Mouse (Mus musculus): Measurements from ENCODE around the gene Jdp2.
"Not testable (repeated sequence)": the region's sequence is repeated elsewhere in the genome, so short reads cannot be mapped to it uniquely, and the experiment has no call there.

Gene Jdp2

DNA sequence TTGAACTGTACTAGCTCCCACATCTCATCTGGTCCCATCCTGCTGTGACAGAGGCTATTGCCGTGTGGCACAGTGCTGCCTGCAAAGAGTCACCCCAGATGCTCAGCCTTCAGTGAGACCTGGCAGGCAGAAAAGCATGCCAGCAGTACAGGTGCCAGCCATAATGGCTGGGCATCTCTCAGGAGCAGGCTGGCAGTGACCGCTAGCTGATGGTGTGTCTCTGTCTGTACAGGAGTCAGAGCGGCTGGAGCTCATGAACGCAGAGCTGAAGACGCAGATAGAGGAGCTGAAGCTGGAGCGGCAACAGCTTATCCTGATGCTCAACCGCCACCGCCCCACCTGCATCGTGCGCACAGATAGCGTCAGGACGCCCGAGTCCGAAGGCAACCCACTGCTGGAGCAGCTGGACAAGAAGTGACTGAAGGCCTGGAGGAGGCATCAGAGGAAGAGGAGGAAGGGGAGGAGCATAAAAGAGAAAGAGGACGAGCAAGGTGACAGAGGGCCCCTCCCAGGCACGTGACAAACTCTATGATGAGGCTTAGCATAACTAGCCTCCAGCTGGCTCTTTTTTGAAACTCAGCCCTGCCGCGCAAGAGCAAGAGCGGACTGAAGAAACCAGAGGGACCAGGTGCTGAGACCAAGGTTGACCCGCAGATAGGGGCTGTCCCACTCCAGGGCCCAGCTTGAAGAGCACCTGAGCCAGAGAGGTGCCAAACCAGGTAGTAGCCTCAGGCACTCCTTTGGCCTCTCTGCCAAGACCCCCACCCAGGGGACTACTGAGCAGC, 39.9 kb downstream of the Jdp2 start:
- DNase-seq (ENCODE audit: low spot score in 2 of 2): no peak

DNA sequence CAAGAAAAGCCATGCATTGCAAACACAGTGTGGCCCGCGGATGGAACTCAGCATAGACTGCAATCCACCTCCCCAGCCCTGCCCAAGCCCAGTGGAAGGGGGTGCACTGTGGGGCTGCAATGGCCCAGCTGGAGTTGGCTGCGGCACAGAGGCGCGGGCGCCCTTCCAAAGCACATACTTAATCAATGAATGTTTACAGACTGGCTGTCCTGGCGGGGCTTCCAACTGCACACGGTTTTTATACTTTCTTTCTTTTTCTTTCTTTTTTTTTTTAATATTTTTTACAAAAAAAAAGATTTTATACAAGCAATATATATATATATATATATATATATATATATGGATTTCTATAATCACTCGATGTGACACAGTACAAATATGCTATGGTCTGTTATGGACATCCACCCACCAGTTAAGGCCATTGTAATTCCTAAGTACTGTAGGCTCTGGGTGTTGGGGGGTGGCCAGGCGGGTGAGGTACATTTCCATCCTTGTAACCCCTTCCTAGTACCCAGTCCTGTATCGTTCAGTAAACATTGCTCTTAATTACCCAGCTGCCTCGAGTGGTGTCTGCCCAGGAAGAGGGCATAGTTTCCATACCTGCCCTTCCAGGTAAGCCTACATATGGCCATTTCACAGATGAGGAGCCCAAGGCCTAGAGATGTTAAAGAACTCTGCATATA, 40.6 kb downstream of the Jdp2 start:
- peak; percentile 41 to 78 for DNase-seq (ENCODE audit: low spot score in 2 of 2)

- DNase-seq (ENCODE audit: low spot score in 2 of 2): no peak
These were observed 42.2 kb downstream of the Jdp2 start for GRCm38 (mm10) chr12:85640852-85641563.

DNA sequence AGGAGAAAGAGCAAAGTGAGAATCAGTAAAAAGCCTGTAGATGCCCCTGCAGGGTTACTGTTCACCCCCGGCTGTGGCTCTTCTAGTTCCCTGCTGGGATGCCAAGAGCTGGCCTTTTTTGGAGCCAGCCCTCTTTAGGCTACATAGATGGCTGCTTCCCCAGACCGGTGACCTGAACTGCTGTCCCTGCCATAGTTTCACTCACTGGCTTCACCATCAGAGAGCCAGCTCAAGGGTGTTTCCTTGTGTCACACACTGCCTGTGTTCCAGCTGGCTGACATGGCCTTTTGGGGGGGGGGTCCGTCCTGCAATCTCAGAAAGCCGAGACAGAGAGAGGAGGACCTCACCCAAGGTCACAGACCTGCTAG, 42.7 kb downstream of the Jdp2 start:
- no peak for DNase-seq (ENCODE audit: low spot score in 2 of 2)

GRCm38 (mm10) chr12:85643735-85644134, 44.9 kb downstream of the Jdp2 start:
- peak in 1 of 2 experiments; percentile 11 for DNase-seq (ENCODE audit: low spot score in 2 of 2)

DNA sequence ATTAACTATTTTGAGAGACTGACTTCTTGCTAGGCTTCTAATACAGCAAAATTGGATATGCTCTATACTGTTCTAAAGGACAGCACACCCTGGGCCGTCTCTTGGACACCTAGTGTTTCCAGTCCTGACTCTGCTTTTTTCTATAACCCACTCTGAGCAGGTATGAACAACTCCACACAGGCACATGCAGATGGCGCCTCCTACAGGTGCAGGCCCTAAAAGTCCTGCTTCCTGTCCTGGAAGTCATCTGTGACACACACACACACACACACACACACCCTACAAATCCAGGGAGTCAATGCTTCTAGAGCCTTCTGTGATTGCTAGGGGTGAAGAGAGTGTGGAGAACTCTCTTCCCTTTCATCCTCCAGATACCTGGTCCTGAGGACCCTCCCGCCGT, 46.8 kb downstream of the Jdp2 start:
- peak in 1 of 2 experiments; percentile 26 for DNase-seq (ENCODE audit: low spot score in 2 of 2)

- DNase-seq (ENCODE audit: low spot score in 2 of 2): peak in 1 of 2 experiments; percentile 29
These were observed 48.5 kb downstream of the Jdp2 start for GRCm38 (mm10) chr12:85647346-85647745.

GRCm38 (mm10) chr12:85647955-85648354, 49.1 kb downstream of the Jdp2 start:
- DNase-seq (ENCODE audit: low spot score in 2 of 2): no peak

DNA sequence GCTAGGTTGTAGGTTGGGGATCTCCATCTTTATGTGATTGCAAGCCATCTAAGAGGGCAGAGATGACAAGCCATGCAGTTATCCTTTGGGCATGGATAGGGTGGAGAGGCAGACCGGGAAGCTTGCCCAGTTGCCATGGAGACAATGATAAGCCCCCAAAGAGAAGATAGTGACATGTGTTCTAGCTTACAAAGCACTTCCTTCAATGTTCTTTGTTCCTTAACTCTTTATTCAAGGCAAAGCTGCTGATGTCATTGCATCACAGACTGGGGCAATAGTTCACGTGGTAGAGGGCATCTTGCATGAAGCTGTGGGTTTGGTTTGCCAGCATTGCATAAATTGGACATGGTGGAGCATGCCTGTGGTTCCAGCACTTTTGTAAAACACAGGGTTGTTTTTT, 60.5 kb downstream of the Jdp2 start:
- DNase-seq (ENCODE audit: low spot score in 2 of 2): no peak

DNA sequence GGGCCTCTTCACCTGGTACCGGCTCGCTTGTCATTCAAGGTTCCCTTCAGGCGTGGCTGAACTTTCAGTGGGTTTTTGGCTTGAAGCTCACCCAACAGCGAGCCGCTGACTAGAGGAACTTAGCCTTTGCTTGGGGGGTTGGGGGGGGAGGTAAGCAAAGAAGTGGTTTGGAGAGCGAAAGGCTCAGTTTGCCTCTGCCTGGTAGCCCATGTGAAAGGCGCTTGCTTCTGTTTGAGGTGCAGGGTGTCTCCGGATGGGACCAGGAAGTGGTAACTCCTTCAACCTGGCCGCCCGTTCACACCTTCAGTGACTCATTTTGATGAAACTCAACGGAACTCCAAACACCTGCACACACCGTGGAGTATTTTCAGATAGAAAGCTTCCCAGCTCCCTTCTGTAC, 62.0 kb downstream of the Jdp2 start:
- DNase-seq (ENCODE audit: low spot score in 2 of 2): no peak

GRCm38 (mm10) chr12:85662232-85662631, 63.4 kb downstream of the Jdp2 start:
- not testable (repeated sequence) for DNase-seq (ENCODE audit: low spot score in 2 of 2)

DNA sequence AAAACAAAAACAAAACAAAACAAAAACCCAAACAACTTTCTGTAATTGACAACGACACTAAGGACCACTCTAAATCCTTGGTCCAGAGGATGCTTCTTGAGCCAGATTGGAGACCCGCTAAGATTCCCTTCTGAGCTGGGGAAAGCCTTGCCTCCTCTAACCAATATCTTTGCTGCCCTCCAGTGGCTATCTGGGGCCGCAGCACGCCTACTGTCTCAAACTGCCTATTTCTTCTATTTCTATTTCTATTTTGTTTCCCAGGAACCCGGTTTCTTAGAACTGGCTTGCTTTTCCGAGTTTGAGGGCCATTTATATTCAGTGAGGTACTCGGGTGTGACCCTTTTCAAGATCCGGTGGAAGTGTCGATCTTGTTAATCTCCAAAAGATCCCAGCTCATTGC, 64.1 kb downstream of the Jdp2 start:
- peak; percentile 61 to 72 for DNase-seq (ENCODE audit: low spot score in 2 of 2)

GRCm38 (mm10) chr12:85666112-85666511, 67.3 kb downstream of the Jdp2 start:
- DNase-seq (ENCODE audit: low spot score in 2 of 2): no peak

DNA sequence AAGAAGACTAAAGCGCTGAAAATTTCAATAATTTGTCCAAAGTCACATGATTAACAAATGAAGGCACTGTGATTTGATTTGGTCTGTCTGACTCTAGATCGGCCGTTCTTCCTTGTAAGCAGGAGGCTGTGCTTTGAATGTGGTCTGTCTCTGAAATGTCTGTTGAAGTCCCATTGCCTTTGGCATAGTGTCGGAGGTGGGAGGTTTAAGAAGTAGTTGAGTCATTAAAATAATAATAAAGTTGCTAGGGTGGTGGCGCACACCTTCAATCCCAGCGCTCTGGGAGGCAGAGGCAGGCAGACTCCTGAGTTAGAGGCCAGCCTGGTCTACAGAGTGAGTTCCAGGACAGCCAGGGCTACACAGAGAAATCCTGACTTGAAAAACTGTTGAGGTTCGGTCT, 68.2 kb downstream of the Jdp2 start:
- no peak for DNase-seq (ENCODE audit: low spot score in 2 of 2)

GRCm38 (mm10) chr12:85668696-85669095, 69.9 kb downstream of the Jdp2 start:
- no peak for DNase-seq (ENCODE audit: low spot score in 2 of 2)

DNA sequence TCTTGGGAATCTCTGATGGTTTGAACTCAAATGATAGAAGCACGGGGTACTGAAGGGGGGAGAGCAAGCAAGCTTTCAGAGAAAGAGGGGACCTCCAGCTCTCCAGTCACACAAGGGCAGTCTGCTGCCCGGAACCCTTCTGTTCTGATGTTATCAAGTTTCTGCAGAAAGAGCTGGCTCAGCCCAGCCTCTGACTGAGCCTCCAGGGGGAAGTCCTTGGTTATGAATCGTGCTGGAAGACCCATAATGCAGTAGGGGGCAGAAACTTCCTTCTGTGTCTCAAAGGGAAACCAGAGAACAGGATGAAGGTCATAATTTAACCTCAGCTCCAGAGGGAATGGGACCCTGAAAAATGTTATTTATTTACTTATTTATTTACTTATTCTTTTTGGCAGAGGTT, 71.3 kb downstream of the Jdp2 start:
- no peak for DNase-seq (ENCODE audit: low spot score in 2 of 2)

DNA sequence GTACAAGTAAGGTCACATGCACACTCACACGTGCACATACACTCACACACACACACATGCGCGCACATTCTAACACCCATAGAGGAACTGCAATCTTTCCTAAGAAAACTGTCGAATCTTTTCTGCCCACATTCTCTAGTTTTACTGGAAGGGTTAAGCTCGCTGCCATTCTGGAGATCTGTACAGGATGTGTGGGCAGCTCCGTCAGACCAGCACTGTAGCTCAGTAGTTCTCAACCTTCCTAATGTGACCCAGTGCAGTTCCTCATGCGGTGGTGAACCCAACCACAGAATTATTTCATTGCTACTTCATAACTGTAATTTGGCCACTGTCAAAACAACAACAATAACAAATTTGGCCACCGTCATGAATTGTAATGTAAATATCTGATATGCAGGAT, 75.1 kb downstream of the Jdp2 start:
- no peak for DNase-seq (ENCODE audit: low spot score in 2 of 2)

- no peak for DNase-seq (ENCODE audit: low spot score in 2 of 2)
These were observed 80.3 kb downstream of the Jdp2 start for GRCm38 (mm10) chr12:85679117-85679516.

DNA sequence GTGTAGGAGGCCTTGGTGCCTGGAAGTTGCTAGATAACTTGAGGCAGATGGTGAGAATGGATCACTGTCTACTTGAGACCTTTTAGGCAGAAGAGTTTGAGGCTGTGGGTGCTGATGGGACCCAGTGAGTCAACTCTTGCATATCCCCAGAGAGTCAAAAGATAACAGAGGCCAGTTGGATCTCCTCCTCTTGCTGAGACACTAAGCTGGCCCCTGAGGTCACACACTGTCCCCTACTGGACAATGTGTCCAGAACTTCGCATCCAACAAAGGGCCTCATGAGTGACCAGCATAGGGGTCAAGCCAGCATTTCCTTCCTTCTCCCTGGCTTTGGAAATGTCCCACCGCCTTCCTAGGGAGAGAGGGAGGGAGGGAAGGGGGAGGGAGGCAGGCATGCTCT, 81.0 kb downstream of the Jdp2 start:
- no peak for DNase-seq (ENCODE audit: low spot score in 2 of 2)

GRCm38 (mm10) chr12:85682328-85682727, 83.5 kb downstream of the Jdp2 start:
- no peak for DNase-seq (ENCODE audit: low spot score in 2 of 2)

GRCm38 (mm10) chr12:85684411-85685275, 85.8 kb downstream of the Jdp2 start:
- DNase-seq (ENCODE audit: low spot score in 2 of 2): no peak

Data from urinary bladder, postnatal 36 days (tissue).